Mouse (Mus musculus) midbrain, postnatal 0 days (tissue): ENCODE data around the gene D3Ertd751e. TPM values are rescaled to one million over a fixed set of nuclear protein-coding genes. Genes with fewer than 3 reads are reported as not detected.

Experiments used
- ATAC-seq: fragments of 200-750 bp; cut with Nextera tagmentation; 2 replicates; pipeline ENCODE4 v1.8.0; 2017; ENCODE audit warnings: moderate number of reproducible peaks, mild to moderate bottlenecking, moderate TSS enrichment, moderate library complexity; ENCODE audit not compliant: low FRiP score
- DNase-seq: peaks from one replicate; pipeline ENCODE4 v3.0.0-alpha.2; 2015; ENCODE audit warnings: low spot score
- H3K27ac ChIP-seq: fragments of 300-500 bp; sonication (generic); 2 replicates; pipeline ENCODE4 v1.5.1; 2014; ENCODE audit warnings: low read depth, mild to moderate bottlenecking, low read length, mixed read lengths
- H3K27me3 ChIP-seq: fragments of 300-500 bp; sonication (generic); 2 replicates; pipeline ENCODE4 v1.6.1; 2014; ENCODE audit warnings: low read length, control low read depth, mixed read lengths; ENCODE audit not compliant: insufficient read depth
- H3K36me3 ChIP-seq: fragments of 300-500 bp; sonication (generic); 2 replicates; pipeline ENCODE4 v1.6.1; 2014; ENCODE audit warnings: low read length, control low read depth, mixed read lengths; ENCODE audit not compliant: insufficient read depth
- H3K4me1 ChIP-seq: fragments of 300-500 bp; sonication (generic); 2 replicates; pipeline ENCODE4 v1.6.1; 2014; ENCODE audit warnings: mild to moderate bottlenecking, control low read depth, antibody characterized with exemption, low read length, mixed read lengths; ENCODE audit not compliant: insufficient read depth
- H3K4me2 ChIP-seq: fragments of 300-500 bp; sonication (generic); 2 replicates; pipeline ENCODE4 v1.6.1; 2014; ENCODE audit warnings: low read depth, mild to moderate bottlenecking, low read length, mixed read lengths; ENCODE audit not compliant: poor library complexity, severe bottlenecking
- H3K4me3 ChIP-seq: fragments of 300-500 bp; sonication (generic); 2 replicates; pipeline ENCODE4 v1.5.1; 2014; ENCODE audit warnings: low read depth, mild to moderate bottlenecking, low read length, moderate library complexity
- H3K9ac ChIP-seq: fragments of 300-500 bp; sonication (generic); replicated peaks from 2 replicates; pipeline ENCODE4 v1.6.1; 2014; ENCODE audit warnings: mild to moderate bottlenecking, low read length, moderate library complexity, mixed read lengths; ENCODE audit not compliant: poor library complexity, severe bottlenecking
- H3K9me3 ChIP-seq: fragments of 300-500 bp; sonication (generic); 2 replicates; pipeline ENCODE4 v1.6.1; 2016; ENCODE audit warnings: low read length, control low read depth
- CTCF ChIP-seq: IDR thresholded peaks from 2 replicates; pipeline ENCODE4 v1.5.1; 2016; ENCODE audit warnings: antibody characterized with exemption, mild to moderate bottlenecking
- polyA plus RNA-seq: library from polyadenylated mRNA; unstranded; fragments of >200 nt; fragmentation: Nextera tagmentation; extraction: Ambion mirVana; gene quantifications from 2 replicates; pipeline ENCODE4 v1.2.1, GENCODE M21; 2015
- total RNA-seq: library from RNA; depleted of rRNA; stranded (reverse); fragments of >200 nt; gene quantifications from 2 replicates; pipeline ENCODE4 v1.2.3, GENCODE M21; 2014; rRNA removed

The D3Ertd751e gene
- total and polyA plus RNA-seq, 2 experiments from 2014 or later = 3.2 to 9.0 TPM

- ATAC-seq = no peak
- DNase-seq = peak; percentile 38
- TF ChIP-seq CTCF = peak; percentile 65
- Histone ChIP-seq H3K9ac (no peak overlapping the region), H3K27ac (no peak overlapping the region), H3K4me2 (no peak overlapping the region), H3K4me3 (no peak overlapping the region), H3K27me3 (no peaks in the 10 kb centered on the region), H3K9me3 (no peaks in the 10 kb centered on the region), H3K36me3 (no peaks in the 10 kb centered on the region), H3K4me1 (no peaks in the 10 kb centered on the region)
Observed at GRCm38 (mm10) chr3:41812447-41812846, 70.0 kb downstream of the D3Ertd751e start.

Other genes starting within 250 kb of the D3Ertd751e start
- gene Jade1, start 186.9 kb upstream of the D3Ertd751e start, total RNA-seq = 18.8 and 21.8 TPM in 2 replicates
- gene Jade1, start 186.9 kb upstream of the D3Ertd751e start, polyA plus RNA-seq = 15.0 and 16.7 TPM in 2 replicates
- gene Sclt1, start 97 bp upstream of the D3Ertd751e start, total RNA-seq = 18.0 and 31.4 TPM in 2 replicates
- 12.1 and 16.8 TPM in 2 replicates for gene Sclt1, start 97 bp upstream of the D3Ertd751e start, polyA plus RNA-seq